Mouse (Mus musculus) kidney, adult 11 months (tissue): ENCODE measurements at regions not wholly inside any gene's neighbourhood (a gene's known extent, or its start where the extent isn't known, plus 50 kb on each side); places are given as distances from the start of the nearest gene placed in this dataset.

Experiments used
- DNase-seq: peaks from one replicate; pipeline ENCODE4 v3.0.0; 2022

DNA sequence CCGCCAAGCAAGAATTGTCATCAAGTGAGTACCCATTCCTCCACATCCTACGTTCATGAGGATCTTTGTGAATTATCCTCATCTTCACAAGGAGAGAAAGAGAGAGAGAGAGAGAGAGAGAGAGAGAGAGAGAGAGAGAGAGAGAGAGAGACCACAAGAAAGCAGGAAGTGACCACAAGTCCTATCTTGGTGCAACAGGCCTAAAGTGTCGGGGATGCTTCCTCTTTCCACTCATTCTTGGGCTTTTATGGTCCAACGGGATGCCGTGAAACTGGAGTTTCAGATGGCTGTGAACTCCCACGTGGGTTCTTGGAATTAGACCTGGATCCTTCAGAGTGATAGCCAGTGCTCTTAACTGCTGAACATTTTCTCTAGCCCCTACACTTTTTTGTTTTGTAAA, 53.1 kb upstream of the Rai14 start:
- DNase-seq: no peak

DNA sequence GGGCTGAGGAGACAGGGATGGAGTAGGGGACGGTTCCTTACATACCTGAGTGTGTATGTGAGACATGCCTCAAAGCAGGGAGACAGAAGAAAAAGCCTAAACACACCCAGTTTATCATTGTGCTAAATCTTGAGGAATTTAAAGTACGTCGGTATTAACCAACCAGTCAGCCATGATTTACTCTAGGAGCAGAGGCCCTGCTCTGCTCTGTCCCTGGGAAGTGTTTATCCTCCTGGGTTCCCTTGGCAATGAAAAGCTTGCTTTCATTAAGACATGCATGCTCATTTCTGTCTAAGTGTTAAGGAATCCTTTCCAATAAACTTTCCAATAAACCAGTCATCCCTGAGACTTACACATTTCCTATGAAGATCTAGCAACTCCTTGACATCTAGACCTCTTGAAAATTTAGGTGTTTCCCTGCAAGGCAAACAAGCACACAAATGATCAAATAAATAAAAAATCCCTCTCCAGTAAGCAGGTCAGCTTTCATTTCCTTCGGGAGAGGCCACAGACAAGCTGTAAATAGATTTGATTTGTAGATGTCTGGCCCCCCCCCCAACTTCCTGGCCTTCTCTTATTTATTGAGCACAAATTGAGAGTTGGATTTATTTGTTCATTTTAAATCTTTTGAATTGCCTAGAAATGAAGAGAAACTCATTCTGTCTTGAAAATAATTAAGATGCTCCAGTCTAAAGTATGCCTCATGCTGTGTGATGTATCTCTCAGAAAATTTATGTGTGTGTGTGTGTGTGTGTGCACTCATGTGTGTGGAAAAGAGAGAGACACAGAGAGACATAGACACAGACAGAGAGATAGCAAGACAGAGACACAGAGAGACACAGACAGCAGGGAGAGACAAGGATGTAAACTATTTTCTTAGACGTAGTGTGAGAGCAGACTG, 56.2 kb upstream of the Rai14 start:
- no peak for DNase-seq

DNA sequence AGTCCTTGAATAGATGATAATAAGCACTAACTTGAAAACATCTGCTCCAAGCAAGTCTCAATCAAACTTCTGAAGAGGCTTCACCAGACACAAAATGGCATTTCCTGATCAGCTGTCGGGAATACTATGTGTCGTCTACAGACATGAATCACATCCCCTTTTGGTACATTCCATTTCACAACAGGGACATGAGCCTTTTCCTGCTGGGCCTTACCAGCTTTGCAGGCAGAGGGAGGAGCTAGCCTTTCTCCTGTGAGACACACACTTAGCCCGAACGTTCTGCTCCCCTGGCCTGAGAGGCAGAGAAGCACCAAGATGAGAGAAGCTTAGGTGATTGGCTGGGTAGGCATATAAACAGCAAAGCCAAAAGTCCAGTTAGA, 56.9 kb upstream of the Rai14 start:
- DNase-seq: peak; percentile 43

DNA sequence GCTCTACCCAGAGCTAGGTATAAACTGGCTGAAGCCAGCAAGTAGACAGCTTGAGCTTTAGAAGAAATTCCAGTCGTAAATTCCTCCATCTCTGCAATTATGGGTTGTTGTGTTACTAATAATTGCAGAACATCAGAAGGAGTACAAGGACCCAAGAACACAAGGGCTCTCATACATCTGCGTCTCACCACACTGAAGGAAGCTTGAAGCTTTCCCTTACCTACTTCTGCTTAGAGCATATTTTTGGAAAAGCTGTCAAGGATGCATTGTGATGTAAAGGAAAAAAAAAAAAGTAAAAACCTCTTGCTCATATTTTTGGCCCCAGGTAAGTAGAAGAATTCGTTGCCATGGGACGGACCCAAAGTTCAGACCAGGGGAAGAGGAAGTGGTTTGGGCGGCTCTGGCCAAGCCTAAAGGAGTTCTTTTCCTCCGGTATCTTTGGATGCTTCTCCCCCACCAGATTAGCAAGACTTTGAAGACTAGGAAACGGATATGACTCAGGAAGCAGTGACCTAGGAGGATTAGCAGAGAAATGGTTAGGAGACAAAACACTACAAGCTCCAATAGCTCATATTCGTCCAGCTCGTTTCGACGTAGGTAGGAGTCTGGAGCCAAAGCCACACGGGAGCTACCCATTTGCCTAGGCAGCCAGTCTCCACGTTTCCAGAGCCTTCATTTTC, 65.7 kb upstream of the Rai14 start:
- DNase-seq: peak; percentile 47

DNA sequence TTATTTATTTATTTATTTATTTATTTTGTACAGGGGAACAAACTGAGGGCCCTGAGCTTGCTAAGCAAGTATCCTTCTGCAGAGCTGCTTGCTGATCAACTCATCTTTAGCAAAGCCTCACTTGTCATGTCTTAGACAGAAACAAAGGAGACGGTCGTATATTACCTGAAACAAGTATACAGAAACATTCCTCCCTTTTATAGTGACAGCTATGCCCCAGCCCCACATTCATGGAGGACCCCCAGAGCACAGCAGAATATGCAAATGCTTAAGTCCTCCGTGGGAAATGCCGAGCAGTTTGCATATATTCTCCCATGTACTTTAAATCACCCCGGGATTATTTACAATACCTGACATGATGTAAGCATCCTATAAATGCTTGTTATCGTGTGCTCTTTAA, 74.9 kb upstream of the Rai14 start:
- DNase-seq: no peak

DNA sequence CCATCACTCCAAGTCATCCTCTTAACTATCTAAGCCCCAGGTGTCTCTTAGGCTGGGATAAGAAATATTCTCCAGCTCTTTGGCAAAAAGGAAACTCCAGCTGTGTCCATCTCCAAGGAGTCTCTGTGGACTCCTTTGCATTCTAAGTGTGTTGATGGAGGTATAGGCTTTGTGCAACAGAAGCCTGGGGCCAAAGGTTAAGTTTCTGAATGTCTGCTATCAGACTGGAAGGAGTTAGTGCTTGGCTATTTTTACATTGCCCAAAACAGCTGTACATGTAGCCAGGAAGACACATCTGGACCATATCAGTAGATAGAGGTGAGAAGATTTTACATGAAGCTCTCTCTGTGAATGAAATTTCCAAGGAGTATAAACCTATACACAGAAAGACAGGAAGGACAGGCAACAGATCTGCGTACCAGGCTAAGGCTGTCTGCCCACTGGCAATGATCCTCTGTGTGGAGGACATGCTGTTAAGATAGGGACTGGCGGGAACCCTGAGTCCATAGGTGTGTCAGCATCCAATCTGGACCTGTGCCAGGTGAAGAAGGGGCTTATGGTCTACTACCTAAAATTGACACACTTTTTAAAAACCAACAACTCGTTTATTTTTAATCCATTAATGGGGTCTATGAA, 76.6 kb upstream of the Rai14 start:
- no peak for DNase-seq

DNA sequence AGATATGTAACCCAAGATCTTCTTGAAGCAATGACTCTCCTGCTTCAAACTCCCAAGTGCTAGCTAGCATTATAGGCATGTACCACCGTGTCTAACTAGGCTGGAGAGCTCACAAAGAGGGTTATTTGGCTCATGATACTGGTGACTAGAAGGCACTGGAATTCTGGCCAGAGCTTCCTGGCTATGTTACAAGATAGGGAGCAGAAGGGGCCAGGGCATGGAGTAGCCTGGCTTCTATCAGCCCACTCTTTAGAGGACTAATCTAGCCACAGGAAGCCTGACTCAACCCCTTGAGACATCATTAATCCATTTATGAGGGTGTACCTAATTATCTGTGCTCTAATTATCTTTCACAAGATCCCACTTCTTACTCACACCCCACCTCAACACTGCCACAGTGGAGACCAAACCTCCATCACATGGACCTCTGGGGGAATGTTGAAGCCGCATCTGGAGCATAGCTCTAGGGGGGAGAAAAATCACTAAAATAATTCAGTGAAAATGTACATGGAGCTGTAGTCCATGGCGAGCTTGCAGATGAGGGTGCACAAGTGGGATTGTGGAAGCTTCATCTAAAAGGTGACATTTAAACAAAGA, 77.2 kb upstream of the Rai14 start:
- no peak for DNase-seq

DNA sequence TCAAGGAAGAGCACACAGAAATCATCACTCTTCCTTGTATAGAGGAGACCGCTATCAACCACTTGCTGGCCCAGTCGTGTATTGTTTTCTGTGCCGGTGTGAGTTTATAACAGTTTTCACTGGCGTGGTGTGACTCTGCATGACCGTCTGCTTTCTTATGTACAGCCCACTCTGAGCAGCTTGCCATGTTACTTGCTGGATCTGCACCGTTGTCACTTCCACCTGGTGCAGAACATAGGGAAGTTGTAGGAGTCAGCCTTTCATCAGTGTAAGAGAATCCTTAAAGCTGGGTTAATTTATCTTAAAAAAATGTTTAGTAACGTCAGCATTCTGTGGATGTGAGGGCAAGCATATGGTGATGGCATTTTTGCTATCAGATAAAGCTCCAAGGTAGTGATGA, 77.7 kb upstream of the Rai14 start:
- no peak for DNase-seq

DNA sequence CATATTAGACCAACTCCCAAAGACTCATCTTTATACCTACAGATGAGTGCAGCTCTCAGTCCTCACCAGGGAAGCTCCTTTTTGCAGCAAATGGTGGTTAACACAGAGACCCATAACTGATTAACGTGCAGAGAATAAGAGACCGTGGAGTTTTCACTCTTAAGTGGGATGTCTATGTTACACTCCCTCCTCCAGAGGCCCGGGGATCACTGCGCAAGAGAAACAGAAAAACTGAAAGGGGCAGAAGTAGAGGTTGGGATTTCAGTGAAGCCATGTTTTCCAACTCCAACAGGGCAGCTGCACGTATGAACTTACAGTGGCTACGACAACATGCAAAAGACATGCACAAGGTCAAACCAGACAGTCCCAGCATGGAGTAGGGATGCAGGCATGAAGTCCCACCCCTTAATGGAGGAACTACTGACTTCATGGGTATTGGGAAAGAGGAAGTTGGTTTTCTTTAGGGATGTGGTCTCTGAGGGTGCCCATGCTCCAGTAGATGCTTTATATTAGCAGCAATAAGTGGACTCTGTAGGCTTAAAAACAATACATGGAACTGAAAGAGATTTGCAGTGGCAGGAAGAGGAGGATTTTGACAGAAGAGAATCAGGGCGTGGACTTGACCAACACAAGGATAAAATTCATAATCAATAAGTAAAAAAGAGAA, 80.8 kb upstream of the Rai14 start:
- DNase-seq: no peak

DNA sequence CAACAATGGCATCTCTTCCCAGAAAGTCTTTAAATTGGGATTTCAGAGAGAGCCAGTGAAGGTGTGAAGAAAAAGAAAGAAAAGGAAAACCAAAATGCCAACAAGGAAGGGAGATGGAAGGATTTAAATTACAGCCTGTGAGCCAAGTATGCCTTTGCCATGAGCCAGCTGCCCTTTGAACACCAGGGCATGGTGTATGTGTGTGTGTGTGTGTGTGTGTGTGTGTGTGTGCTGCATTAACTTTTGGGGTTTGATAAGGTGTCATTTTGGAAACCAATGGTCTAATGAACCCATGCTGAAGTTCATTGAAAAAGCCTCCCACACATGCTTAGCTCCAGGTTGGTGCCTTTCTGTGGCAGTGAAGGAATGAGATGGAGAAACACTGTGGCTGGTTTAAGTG, 85.2 kb upstream of the Rai14 start:
- DNase-seq: no peak

DNA sequence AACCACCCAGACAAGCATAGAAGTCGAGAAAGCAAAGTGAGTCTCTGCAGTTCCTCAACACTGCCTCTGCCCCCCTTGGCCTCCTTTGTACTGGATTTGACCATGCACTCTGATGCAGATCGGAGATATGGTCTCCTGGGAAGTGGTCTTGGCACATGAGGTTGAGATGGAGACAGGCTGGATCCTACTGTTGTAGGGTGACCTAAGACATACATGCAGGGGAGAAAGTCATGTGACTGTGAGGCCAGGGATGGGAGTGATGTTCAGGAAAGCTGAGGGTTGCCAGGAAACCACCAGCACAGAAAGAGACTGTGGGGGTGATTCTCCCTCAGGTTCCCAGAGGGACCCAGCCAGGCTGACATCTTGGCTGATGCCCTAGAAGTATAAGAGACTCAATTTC, 99.8 kb upstream of the Rai14 start:
- DNase-seq: no peak

DNA sequence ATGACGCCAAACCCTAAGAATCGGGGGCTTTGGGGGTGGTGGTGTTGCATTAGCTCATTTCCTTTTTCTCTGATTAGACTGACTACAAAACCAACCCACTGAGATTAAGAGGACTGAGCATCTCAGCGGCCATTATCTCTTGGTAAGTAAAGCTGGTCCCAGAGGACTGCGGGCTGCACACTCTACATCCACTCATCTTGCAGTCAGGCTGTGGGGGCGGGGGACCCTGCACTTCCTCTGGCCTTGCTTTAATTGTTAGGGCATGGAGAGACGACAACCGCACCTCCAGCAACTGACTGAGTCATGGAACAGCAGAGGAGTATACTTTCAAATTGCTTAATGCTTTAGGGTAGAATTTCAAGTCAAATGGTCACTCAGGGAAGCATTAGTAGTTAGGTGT, 100.3 kb upstream of the Rai14 start:
- no peak for DNase-seq

DNA sequence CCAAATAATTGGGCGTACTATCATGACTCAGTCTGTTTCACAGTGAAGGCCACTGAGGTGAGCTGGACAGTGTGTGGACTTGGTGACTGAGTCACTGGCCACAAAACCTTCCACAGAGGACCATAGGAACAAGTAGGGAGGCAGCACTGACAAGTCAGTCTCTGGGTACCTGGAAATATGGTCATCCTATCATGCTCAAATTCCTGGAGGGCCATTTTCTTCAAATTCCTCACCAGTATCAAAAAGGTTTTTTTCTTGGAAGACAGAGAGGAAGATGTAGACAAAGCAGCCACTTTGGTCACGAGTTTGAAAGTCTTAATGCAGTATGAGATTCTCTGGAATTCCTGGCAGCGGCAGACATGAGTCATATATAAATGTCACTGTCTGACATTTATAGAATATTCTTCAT, 101.8 kb upstream of the Rai14 start:
- no peak for DNase-seq

DNA sequence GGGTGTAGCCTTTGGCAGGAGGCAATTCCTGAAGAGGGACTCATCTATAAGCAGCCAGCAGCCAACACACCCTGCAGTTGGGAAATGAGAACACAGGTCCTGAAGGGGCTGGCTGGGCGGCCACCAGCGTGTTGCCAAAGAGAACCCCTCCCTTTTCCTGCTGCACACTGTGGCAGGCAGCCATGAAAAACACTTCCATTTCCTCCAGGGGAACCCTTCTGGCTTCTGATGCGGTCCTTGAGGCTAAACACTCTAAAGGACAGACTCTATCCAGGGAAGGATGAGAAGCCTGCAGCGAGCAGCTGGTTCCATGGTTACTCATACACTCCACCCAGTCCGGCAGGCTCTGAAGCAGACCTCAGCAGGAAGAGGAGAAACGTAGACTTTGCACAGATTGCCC, 103.8 kb upstream of the Rai14 start:
- peak; percentile 84 for DNase-seq

DNA sequence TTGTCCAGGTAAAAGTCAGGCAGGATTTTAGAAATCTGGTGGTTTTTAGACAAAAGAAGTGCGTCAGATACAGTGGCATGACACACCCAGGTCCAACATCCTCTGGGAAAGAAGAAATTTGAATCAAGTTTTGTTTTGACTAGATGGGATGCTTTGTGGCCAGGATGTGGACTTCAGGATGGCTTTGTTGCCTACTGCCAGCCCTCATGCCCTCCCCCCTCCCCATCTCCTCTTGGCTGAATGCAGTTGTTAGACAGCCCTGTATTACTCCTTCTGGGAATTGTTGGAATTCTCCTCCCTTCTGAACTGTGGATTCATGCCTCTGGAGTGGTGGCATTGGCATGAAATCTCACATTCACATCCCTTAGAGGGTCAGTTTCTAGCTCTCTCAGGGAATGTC, 104.3 kb upstream of the Rai14 start:
- DNase-seq: no peak

DNA sequence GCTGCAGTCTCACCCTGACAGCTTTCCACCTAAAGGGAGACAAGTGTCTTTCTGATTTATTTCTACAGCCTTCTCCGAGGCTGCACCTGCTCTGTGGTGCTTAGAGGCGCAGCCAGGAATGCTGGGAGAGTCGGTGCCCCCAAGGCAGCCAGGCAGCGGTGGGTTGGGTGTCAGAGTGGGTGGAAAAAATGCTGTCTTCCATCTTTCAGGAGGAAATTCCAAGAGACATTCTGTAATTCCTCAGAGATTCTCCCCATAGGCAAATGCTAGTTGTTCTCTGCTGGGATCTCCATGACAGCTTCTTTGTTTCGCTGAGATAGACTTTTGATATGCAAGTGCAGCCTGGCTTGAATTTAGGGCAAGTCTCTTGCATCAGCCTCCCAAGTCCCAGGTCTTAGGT, 109.5 kb upstream of the Rai14 start:
- DNase-seq: no peak

DNA sequence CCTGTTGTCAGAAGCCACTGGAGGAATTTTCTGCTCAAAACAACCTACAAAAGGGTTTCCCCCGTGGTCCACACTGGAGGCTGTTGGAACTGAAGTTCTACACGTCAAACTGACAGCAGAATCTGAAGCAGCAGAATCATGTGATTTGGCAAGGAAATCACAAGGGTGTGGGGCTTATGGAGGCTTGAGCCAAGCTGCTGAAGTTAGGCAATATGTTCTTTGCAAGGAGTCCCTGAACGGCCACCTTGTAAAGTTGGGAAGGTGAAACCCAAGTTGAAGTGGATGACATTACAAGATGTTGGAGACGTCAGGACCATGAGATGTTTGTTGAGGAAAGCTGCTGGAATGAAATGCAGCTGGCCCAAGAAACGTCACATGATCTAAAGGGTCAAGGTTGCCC, 115.2 kb upstream of the Rai14 start:
- no peak for DNase-seq

DNA sequence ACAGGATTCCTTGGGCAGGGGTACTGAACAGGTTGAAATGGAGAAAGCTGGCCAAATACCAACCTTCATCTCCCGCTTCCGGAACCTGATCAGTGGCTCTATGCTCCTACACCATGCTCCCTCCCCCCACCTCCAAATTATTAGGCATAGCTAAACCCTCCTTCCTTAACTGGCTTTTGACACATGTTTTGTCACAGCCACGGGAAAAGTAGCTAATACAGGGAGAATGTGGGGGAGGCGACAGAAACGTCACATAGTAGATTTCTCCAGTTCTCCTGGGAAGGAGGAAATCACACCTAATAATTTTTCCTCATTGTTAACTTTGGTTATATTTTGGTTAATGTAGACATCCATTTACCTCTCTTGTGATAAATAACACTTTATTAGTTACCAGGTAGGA, 116.1 kb upstream of the Rai14 start:
- DNase-seq: no peak

DNA sequence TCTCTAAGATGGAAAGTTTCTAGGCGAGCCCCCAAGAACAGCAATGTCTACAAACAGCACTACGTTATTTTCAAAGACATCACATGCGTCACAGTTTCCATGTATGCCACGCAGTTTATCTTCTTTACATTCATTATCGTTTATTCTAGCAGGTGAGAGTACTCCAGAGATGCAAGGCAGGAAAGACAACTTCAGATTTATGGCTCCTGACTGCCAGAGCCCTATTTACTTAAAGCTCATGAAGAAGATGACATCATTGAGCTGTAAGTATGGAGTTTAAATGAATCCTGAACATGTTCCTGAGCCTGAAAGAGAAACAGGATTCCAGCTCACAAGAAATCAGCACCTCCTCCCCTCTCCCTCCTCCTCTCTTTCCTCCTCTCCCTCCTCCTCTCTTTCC, 116.7 kb upstream of the Rai14 start:
- DNase-seq: no peak

DNA sequence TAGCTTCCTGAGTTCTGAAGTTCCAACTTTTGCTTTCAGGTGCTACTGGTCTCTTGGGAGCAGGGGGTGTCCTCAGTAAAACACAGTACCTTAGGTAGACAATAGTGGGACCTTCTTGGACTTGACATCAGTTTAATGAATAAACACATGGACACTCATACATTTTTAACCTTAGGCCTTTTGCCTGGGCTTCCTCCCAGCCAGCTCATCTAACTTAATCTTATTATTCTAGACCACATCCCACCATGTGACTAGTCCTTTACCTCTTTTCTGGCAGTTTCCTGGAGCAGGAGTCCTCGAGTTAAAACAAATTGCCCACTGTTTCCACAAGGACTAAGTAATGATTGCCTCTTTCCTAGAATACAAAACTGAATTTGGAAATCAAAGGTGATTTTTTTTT, 117.9 kb upstream of the Rai14 start:
- peak; percentile 47 for DNase-seq

DNA sequence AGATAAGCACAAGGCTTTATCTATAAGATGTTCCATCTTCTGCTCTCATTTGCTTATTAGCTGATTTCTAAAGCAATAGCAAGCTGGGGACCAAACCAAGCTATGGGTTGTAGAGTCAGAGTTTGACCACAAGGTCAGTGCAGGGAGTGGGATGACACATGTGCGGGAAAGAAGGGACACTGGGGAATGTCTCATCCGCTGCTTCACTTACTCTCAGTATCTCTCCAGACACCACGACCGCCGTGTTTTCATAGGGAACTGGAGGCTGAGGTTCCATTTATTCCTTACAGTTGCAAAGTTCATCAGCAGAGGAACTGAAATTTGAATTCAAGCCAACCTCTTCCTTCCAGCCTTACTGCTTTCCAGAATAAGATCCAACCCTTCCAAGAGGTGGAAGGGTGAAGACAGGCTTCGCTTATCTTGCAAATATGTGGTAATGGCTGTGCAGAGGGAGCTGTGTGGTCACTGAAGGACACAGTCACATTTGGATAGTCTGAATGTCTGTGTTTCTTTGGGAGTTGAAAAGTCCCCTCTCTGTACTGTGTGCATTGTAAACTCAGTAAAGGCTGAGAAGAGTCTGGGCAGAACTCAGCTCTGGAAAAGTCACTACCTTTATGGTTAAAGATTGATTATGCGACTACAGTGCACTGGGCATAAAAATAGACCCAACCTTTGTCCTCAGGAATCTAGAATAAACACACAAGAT, 118.1 kb upstream of the C1qtnf3 start:
- peak; percentile 61 for DNase-seq

DNA sequence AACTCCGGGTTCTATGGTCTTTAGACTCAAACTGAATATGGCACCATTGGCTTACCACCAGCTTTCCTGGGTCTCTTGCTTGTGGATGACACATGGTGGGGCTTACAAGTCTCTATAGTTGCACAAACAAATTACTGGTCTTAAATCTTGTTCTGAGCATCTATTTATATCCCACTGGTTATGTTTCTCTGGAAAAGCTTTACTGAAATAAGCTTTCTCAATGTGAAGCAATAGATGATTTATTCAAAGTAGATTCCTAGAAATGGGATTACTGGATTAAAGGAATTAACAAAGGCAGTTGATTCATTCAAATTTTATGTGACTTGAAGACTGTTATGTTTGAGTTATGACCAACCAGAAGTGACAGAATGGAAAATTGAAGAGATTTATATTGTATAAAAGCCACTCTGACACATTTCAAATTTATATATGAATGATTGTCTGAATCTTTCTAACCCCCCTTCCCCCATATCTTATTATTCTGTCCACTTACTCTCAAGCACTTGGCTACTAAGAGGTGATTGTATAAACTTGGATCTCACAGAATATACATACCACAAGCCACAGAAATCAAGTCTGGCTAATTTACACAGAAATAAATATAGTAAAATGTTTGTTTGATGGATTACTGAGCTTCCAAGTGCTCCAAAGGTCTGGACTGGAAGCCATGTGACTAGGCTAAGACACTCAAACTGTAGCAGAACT, 113.4 kb upstream of the C1qtnf3 start:
- DNase-seq: no peak
